Mouse (Mus musculus) embryo, embryonic 10.5 days (tissue): Measurements from ENCODE around the gene Commd7.

ENCODE experiments used
- DNase-seq: peaks from one replicate; pipeline ENCODE4 v3.0.0-alpha.2; 2015; ENCODE audit warnings: low spot score

Commd7 gene

DNA sequence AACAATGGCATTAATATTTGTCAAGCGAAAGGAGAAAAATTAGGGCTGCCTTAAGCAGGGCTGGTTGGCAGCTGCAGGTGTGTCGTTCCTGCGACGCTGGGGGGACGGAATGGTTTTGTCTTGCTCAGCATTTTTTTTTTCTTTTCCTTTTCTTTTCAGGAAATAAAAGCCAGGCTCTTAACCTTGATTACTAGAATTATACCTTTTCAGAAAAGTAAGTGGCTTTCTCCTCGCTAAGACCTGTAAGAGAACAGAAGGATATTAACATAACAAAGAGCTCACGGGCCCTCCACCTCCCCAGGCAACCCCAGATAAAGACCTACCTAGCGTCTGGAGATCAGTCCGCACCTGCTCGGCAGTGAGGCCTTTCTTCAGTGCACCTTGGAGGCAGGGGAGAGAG, 10.1 kb downstream of the Commd7 start:
- no peak for DNase-seq

DNA sequence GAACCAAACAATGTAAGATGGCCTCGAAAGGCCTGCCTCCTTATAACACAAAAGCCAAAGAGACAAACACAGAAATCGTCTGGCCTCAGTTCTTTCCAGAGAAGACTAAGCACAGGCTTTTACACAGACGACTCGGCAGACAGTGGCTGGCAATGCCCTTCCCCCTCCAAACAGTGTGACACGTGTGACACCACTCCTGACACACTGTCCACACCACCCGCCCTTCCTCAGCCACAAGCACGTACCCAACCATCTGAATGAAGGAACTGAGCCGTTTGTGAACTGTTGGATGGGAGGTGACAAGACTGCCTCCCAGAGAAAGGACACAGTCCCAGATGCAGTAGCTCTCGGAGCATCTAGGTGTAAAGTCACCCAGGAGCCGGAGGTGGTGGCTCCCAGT, 13.7 kb downstream of the Commd7 start:
- no peak for DNase-seq

DNA sequence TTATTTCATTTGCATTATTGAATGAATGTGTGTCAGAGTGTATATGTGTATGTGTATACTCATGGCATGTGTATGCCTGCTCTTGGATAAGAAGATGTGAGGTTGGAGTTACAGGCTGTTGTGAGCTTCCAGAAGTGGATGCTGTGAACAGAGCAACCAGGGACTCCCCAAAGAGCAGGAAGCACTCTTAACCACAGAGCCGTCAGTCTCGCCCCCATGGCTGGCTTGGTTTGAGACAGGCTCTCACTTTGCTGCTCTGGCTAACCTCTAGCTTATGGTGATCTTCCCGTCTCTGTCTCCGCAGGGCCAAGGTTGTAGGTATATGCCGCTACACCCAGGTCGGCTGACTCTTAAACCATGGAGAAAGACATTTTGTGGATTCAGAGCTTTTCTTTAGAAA, 14.1 kb downstream of the Commd7 start:
- no peak for DNase-seq

DNA sequence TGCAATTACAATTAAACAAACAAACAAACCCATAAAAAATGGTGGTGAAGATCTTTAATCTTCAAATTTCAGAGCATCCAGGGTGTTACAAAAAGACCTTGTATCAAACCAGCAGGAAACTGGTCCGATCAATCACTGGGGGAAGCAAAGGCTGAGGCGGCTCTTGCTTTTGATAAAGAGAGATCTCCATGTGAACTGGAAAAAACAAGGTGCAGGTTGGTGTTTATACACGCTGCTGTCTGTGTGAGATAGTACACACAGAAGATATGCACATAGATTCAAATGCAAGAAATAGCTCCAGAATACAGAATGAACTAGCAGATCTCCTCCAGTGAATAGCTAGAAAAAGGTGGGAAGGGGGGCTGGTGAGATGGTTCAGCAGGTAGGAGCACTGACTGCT, 15.7 kb downstream of the Commd7 start:
- no peak for DNase-seq

DNA sequence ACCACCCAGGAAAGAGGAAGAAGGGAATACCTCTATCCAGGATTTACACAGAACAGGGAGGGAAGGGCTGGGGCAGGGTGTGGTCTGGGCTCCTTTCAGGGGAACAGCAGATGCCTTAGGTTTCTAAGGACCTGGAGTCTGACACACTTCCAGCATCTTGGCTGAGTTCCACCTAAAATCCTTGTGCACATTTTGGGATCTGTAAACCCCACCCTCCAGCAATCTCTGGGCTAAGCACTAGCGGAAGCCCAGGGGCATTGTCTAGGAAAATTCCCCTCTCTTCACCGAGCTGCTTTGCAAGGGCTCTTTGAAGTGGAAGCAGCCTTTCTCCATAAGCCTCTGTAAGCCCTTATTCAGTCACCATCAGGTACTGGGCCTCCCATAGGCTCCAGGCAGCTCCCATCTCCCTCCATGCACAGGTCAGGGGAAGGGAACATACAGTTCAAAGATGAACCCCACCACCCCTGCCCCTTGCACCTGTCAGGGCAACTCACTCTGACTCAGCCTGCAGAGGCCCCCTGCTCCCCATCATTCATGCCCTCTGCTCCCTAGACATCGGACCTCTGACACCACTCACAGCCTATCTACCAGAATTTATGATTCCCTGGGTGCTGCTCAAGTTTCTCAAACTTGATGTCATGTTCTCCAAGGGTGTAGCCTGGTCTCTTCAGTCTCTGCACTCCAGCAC, 19.8 kb downstream of the Commd7 start:
- no peak for DNase-seq

DNA sequence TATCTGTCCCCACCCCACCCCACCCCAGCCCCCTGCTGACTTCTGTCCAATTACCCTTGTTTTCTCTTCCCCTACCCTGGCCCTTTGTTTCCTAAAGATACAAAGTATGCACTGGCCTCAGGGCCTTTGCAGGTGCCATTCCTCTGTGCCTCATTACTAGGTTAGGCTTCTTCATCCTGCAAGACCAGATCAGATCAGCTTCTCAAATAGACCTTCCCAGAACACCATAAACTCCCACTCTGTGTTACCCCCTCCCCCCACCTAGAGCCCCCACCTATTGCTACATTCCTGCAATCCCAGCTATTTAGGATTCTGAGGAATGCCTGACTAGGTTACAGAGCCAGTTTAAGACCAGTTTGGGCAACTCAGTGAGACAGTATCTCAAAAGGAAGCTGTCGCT, 20.8 kb downstream of the Commd7 start:
- DNase-seq = no peak

DNA sequence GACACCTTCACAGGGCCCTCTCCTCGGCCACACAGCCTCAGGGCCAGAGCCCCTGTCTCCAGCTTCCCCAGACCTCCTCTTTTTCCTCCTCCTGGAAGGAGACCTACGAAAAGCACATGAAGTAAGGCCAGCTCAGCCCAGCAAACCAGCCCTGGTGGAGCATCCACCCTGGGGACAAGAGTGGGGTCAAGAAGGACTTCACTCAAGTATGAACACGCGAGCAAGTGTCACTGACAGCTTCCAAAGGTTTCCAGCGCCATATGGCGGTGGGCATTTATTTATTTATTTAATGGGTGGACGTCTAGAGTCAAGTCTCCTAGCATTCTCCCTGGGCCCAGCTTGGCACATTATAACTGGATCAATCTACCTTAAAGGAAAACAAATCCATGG, 21.3 kb downstream of the Commd7 start:
- no peak for DNase-seq

DNA sequence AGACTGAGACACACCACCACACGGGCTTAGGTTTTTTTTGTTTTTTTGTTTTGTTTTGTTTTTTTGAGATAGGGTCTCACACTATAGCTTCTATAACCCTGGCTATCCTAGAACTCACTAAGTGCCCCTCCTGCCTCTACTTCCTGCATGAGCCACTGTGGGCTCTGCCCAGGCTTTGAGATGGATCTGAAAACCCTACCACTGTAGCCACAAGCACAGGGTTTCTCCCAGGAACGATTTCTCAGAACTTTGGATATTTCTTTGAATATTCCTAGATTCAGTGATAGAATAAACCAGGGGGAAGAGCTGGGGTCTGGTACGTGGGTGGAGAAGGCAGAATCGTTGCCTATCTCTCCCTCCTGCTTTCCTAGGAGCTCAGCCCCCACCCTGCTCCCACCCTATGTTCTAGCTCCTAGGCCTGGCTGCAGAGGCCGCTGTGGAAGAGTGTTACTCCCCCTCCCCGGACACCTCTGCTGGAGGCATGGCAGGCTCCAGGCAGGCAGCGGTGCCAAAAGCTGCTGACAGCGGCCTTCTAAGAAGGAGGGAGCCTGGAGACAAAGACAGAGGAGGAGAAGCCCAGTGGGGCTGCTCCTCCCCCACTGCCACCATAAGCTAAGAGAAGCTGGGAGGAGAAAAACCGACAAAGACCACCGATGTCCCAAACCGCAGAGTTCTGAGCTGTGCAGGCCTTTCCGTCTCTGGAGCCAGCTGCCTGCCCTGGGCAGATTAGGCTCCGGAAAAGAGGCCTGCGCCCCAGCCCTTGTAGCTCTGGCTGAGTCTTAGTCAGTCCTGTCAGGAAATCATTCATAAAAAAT, 21.9 kb downstream of the Commd7 start:
- peak; percentile 53 for DNase-seq

DNA sequence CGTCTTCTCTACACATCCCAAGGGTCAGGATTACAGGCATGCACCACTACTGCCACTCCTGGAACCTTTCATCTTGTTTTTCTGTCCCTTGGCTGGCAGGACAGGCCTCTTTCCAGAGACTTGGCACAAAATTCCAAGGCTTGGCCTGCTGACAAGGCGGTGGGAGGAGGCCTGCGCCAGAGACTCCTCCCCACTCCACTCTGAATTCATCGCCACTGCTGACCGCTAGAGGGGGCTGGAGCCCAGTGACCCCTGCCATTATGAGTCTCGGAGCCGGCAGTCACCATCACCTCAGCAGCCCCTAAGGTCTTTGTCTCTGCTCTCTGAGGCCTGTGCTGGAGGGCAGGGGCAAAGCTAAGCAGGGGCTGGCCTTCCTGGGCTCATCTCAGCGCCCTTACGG, 23.0 kb downstream of the Commd7 start:
- peak; percentile 93 for DNase-seq

DNA sequence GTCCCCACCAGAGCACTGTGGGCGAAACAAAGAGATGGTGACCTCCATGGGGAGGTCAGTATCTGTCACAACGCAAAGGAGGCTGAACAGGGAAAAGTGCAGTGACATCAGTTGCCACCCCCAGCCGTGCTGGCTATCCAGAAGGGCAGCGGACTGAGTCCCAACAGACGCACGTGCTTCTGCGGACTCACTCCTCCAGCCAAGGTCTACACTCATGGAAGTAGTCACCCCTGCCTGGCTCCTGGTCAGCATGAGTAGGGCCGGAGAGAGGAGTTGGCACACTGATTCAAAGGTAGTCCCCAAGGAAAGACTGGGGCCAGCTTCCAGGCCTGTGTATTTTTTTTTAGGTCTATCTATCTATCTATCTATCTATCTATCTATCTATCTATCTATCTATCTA, 23.5 kb downstream of the Commd7 start:
- no peak for DNase-seq

DNA sequence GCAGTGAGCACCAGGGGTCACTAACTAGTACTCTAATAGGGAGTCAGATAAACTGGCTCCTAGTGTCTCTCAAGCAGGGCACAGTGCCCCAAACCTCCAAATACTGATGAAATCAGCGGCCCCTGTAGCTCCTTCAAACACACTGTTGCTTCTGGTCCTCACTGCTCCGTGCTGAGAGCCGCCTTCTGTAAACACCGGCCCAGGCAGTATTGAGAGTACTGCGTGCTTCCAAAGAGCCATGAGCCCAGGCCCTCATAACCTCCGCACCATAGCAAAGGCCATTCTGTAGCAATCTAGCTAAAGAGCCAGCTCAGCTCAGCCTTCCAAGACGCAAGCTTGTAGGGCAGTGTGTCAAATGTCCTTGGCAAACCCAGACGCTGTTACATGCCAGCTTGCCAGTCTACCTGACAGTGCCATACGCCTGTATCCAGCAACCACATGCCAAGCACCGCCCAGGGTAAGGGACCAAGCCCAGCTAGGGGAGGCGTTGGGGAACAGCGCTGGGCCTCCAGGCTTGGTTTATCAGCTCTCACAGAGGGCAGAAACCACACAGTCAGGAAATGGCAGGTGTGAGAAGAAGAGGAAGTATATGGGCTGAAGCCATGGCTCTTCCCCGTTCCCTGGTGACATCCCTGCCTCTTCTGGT, 24.6 kb downstream of the Commd7 start:
- no peak for DNase-seq

DNA sequence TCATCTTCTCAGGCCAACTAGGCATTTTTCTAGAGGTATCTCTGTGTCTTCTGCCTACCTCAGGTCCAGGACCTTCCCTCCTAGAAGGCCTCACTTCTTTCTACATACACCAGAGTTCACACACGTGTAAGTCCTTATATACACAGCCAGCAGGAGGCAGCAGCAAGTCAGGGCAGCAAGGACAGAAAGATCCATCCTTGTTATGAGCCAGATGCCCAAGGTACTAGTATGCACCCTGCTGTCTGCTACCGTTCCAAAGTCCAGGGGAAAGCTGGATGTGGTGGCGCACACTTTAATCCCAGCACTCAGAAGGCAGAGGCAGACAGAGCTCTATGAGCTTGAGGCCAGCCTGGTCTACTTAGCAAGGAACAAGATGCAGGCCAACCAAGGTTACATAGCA, 26.2 kb downstream of the Commd7 start:
- no peak for DNase-seq

DNA sequence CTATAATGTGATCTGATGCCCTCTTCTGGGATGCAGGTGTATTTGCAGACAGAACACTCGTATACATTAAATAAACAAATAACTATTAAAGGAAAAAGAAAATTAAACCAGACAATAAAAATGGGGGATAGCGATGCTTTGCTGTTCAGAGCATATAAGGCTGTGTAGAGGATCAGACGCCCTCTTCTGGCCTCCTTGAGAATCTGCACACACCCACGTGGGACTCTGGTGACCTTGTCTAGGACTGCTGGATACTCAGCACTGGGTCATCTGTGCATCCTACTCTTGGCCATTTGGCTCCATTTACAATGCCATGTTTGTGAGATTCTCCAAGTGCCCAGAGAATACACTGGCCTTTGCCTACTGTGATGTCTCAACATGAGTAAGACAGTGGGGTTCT, 28.9 kb downstream of the Commd7 start:
- peak; percentile 51 for DNase-seq

DNA sequence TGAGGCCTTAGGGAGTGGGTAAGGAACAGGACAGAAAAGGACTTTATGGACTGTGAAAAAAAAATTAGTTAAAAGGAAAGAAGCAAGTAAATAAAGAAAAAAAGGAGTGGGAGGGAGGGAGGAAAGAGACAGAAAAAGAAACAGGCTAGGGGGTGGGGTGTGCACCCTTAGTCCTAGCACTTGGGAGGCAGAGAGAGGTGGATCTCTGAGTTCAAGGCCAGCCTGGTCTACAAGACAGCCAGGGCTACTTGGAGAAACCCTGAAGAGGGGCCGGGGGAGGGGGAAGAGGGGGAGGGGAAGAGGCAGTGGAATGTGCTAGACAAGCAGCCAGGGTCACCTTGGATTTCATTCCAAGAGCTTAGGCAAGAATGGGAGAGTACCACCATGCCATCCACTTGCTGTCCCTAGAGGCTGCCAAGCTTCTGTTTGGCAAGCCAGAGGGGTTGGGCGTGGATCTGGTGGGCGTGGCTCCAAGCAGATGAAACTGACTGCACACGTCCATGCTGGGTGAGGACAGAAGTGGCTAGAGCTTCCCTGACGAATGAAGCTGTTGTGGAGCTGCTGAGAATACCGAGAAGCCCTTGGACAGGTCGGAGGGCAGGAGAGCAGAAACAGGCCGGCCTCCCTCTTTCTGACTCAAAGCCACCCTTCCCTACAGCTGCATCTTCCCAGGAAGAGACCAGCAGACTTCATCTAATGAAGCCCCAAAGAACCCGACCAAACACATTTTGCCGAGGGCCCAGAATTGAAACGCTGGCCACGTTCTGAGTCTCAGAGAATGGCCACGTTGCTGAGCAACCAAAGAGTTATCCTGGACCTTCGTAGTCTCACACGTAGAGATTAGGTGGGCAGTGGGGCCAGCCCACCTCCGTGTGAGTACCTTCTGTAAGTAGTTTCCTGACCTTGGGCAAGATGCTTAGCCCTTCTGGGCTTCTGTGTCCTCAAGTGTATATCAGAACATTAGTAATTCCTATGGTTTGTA, 31.6 kb downstream of the Commd7 start:
- DNase-seq = no peak

DNA sequence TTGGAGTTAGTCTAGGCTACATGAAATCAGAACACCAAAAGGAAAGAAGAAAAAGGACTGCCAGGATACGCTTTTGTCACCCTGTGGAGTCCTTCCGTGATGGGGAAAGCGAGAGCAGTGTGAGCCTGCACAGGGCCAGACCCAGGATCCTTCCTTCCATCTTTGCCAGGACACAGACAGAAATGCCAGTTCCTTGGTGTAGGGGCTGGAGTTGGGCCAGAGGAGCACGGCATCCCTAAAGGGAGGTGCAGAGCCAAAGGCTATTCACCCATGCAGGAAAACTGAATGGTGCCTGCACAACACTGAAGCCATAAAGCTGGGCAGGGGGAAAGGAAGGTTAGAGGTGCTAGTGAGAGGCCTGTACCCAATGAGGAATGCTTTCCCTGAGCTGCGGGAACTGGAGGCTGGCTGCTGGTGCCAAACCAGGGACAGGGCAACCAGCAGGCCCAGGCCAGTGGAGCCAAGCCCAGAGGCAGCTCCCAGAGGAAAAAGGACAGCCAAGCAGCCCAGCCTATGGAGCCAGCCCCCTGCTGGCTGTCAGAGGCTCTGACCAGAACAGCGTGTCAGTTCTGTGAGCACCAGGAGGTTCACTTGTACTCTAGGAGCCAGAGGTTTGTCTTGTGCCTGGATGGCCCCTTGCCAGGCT, 32.4 kb downstream of the Commd7 start:
- DNase-seq = peak; percentile 68

DNA sequence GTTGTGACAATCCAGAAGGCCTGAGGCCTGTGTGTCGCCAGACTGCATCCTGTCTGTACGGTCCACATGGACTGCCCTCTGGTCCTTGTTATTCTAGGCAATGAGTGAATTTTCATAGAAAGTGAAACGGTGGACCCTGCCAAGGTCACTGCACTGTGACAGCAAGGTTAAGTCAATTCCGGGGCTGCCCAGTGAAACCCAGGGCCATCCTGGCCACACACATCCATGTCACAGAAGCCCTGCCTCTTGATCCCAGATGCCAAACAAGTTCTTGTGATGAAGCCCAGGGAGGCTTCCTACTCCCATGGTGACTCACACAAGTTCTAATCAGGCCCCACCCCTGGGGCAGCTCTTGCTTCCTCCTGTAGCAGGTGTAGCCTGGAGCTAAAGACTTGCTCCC, 35.0 kb downstream of the Commd7 start:
- DNase-seq = no peak

DNA sequence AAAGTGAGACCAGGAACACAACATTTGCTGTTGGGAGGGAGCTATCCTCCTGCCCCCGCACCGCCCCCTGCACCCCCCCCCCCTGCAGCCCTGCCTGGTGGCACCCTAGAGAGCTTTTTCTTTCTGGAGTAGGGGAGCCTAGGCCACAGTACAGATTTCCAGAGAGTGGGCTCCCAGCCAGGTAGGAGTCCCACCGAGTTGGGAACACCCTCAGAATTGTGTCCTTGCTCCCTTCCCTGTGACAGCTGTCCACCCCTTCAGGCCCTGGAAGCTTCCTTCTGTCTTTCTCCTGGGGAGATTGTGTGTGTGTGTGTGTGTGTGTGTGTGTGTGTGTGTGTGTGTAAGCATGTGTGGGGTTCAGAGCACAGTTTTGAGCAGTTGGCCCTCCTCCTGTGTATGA, 35.6 kb downstream of the Commd7 start:
- DNase-seq = no peak

DNA sequence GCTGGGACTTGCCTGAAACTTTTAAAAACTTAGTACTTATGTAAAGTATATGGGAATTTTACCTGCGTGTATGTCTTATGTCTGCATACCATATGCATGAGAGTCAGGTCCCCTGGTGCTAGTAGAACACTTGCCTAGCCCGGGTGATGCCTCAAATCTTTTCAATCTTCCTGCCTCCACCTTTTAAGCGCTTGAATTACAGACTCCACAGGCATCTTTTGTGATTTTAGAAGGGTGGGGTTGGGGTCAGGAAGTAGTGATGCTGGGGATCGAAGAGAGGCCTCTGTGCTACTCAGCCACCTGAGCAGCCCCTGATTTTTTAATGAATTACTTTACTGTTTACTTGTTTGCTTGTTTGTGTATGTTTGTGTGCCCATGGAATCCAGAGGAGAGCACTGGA, 37.6 kb downstream of the Commd7 start:
- no peak for DNase-seq

DNA sequence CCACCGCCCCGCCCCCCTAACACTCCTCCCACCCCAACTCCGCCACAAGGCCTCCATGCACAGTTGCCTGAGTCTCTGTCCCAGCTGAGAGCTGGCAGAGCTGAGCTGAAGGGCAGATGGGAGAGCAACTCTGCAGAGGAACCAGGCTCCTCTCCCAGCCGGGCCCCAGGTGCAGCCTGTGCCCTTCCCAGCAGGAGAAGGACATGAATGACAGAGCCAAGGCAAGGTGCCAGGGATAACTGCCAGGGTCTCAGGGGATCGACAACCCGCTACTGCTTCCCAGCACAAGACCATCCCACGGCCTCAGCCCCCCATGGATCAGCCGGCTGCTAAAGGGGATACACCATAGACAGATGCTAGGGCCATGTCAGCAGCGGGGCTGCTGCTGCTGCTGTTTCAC, 39.4 kb downstream of the Commd7 start:
- DNase-seq = no peak

DNA sequence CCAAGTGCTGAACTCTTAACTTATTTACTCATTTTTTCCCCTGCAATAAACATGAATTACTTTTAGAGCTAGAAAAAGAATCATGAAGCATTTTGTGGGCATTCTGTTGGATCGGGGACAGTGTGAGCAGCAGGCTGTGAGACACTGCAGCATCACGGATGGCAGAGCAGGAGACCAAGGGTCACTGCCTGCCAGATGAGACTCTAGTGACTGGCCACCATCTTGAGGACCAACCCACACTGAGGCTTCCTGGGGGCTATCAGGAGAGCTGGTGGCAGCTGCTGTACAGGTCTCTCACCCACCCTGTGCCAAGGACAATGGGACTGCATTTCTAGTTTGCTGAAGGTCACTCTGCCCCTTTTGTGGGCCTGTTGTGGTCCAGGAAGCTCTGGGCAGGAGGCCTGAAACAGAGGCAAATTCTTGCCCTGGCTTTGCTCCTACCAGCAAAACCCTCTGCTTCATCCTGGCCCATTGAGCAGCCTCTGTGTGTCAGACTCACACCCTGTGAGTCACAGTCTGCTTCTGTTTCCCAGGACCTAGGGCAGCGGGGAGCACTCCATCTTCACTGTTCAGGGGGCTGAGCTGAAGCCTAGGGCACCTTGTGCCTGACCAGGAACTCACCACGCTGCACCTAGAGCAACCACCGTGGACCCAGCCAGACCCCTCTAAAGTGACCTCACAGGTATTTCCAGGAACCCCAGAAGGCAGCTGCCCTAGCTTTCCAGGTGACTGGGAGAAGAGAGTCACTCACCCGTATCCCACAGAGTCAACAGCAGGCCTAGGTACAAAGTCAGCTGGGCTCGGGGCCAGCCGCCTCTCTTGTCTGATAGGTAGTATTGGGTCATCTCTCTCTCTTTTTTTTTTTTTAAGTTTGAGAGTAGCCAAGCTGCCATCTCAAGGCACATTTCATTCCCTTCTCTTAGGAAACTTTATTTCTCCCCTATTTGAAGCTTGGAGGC, 40.2 kb downstream of the Commd7 start:
- DNase-seq = no peak
